Mouse (Mus musculus) lung, postnatal 10 days (tissue): ENCODE results near the gene Robo1.

Experiments used
- DNase-seq: peaks from one replicate; pipeline ENCODE4 v3.0.0; 2021

Robo1 gene

GRCm38 (mm10) chr16:72685604-72686479 lies 377.7 kb downstream of the Robo1 start:
- no peak for DNase-seq

GRCm38 (mm10) chr16:72686480-72687053 lies 378.5 kb downstream of the Robo1 start:
- no peak for DNase-seq

- DNase-seq = peak; percentile 44
These were observed 379.5 kb downstream of the Robo1 start for GRCm38 (mm10) chr16:72687651-72688050.

GRCm38 (mm10) chr16:72688185-72688681 lies 380.1 kb downstream of the Robo1 start:
- no peak for DNase-seq

GRCm38 (mm10) chr16:72691909-72692308 lies 383.8 kb downstream of the Robo1 start:
- no peak for DNase-seq

GRCm38 (mm10) chr16:72693446-72694274 lies 385.6 kb downstream of the Robo1 start:
- no peak for DNase-seq

GRCm38 (mm10) chr16:72694787-72695186 lies 386.7 kb downstream of the Robo1 start:
- no peak for DNase-seq

GRCm38 (mm10) chr16:72699238-72700006 lies 391.3 kb downstream of the Robo1 start:
- no peak for DNase-seq

- DNase-seq = no peak
These were observed 392.2 kb downstream of the Robo1 start for GRCm38 (mm10) chr16:72700297-72700696.

GRCm38 (mm10) chr16:72703486-72703885 lies 395.4 kb downstream of the Robo1 start:
- no peak for DNase-seq

- no peak for DNase-seq
These were observed 397.7 kb downstream of the Robo1 start for GRCm38 (mm10) chr16:72705851-72706250.

- no peak for DNase-seq
These were observed 400.4 kb downstream of the Robo1 start for GRCm38 (mm10) chr16:72708526-72708925.

- no peak for DNase-seq
These were observed 409.2 kb downstream of the Robo1 start for GRCm38 (mm10) chr16:72717118-72717802.

GRCm38 (mm10) chr16:72719063-72719462 lies 411.0 kb downstream of the Robo1 start:
- no peak for DNase-seq

- no peak for DNase-seq
These were observed 412.9 kb downstream of the Robo1 start for GRCm38 (mm10) chr16:72720979-72721378.

- peak; percentile 36 for DNase-seq
These were observed 413.8 kb downstream of the Robo1 start for GRCm38 (mm10) chr16:72721713-72722481.

- no peak for DNase-seq
These were observed 426.1 kb downstream of the Robo1 start for GRCm38 (mm10) chr16:72734234-72734633.

- peak; percentile 74 for DNase-seq
These were observed 427.1 kb downstream of the Robo1 start for GRCm38 (mm10) chr16:72735175-72735574.

GRCm38 (mm10) chr16:72735588-72735987 lies 427.5 kb downstream of the Robo1 start:
- no peak for DNase-seq

- DNase-seq = peak; percentile 57
These were observed 429.0 kb downstream of the Robo1 start for GRCm38 (mm10) chr16:72737154-72737553.

GRCm38 (mm10) chr16:72740218-72740617 lies 432.1 kb downstream of the Robo1 start:
- DNase-seq = no peak
